Mouse (Mus musculus) frontal cortex, adult 2 months (tissue): Measurements from ENCODE around the gene B630019K06Rik. TPM values are rescaled to one million over a fixed set of nuclear protein-coding genes. Genes with fewer than 3 reads are reported as not detected.
"Not testable (repeated sequence)": the region's sequence is repeated elsewhere in the genome, so short reads cannot be mapped to it uniquely, and the experiment has no call there.

Experiments used
- DNase-seq, 2 experiments: peaks; one replicate each; pipeline ENCODE4 v3.0.0; 2022; ENCODE audit warnings: low spot score in 1 of 2; ENCODE audit errors: extremely low spot score in 1 of 2
- polyA plus RNA-seq: library from polyadenylated mRNA; depleted of rRNA; stranded (reverse); fragments of >200 nt; gene quantifications from 2 replicates; pipeline ENCODE4 v1.2.3, GENCODE M21; 2012; rRNA removed

Gene B630019K06Rik
- 20.0 and 20.4 TPM in 2 replicates for polyA plus RNA-seq

GRCm38 (mm10) chrX:8892343-8893155 lies at the start of gene B630019K06Rik:
Gene B630019K06Rik, plus strand, starts transcription at chrX:8892382.
- peak in 1 of 2 experiments; percentile 47 for DNase-seq

- no peak for DNase-seq
Observed at GRCm38 (mm10) chrX:8843694-8844093, 48.5 kb upstream of the B630019K06Rik start, which contains the start of gene Gm6592. Gene Gm6592, plus strand, starts transcription at chrX:8843994.

- DNase-seq: no peak
Observed at GRCm38 (mm10) chrX:8852486-8852885, 39.7 kb upstream of the B630019K06Rik start.

GRCm38 (mm10) chrX:8864331-8864730 lies 27.9 kb upstream of the B630019K06Rik start:
- DNase-seq: peak; percentile 66 to 90

GRCm38 (mm10) chrX:8873953-8874352 lies 18.2 kb upstream of the B630019K06Rik start, which contains the start of gene Gm5751:
Gene Gm5751, plus strand, starts transcription at chrX:8874253.
- DNase-seq: not testable (repeated sequence)

GRCm38 (mm10) chrX:8884336-8884735 lies 7.8 kb upstream of the B630019K06Rik start:
- no peak for DNase-seq

- DNase-seq: no peak
Observed at GRCm38 (mm10) chrX:8891975-8892342, 223 bp upstream of the B630019K06Rik start.

- DNase-seq: peak in 1 of 2 experiments; percentile 11
Observed at GRCm38 (mm10) chrX:8893182-8893651, 1.0 kb downstream of the B630019K06Rik start.

- DNase-seq: no peak
Observed at GRCm38 (mm10) chrX:8900823-8901222, 8.6 kb downstream of the B630019K06Rik start.

- peak in 1 of 2 experiments; percentile 20 for DNase-seq
Observed at GRCm38 (mm10) chrX:8901906-8902472, 9.8 kb downstream of the B630019K06Rik start.

- DNase-seq: no peak
Observed at GRCm38 (mm10) chrX:8921080-8921479, 28.9 kb downstream of the B630019K06Rik start.

GRCm38 (mm10) chrX:8921813-8922607 lies 29.8 kb downstream of the B630019K06Rik start:
- DNase-seq: peak in 1 of 2 experiments; percentile 20

- no peak for DNase-seq
Observed at GRCm38 (mm10) chrX:8927308-8927707, 35.1 kb downstream of the B630019K06Rik start.

GRCm38 (mm10) chrX:8944041-8944440 lies 51.9 kb downstream of the B630019K06Rik start:
- no peak for DNase-seq

Other genes with a start within 250 kb of the B630019K06Rik start
- gene Ssxb8, start 201.5 kb upstream of the B630019K06Rik start, polyA plus RNA-seq: 0.32 TPM in 1 of 2 replicates, not detected in the other
- gene Ssx9, start 143.9 kb upstream of the B630019K06Rik start, polyA plus RNA-seq: not detected in 2 replicates
- not detected in 2 replicates for gene Ssxb5, start 88.7 kb upstream of the B630019K06Rik start, polyA plus RNA-seq
- not detected in 2 replicates for gene Gm6592, start 48.4 kb upstream of the B630019K06Rik start, polyA plus RNA-seq
- not detected in 2 replicates for gene Gm5751, start 18.1 kb upstream of the B630019K06Rik start, polyA plus RNA-seq
- not detected in 2 replicates for gene Fthl17b, start 70.6 kb downstream of the B630019K06Rik start, polyA plus RNA-seq
- gene Fthl17c, start 84.2 kb downstream of the B630019K06Rik start, polyA plus RNA-seq: not detected in 2 replicates
- gene Fthl17d, start 94.4 kb downstream of the B630019K06Rik start, polyA plus RNA-seq: not detected in 2 replicates
- not detected in 2 replicates for gene Fthl17e, start 141.1 kb downstream of the B630019K06Rik start, polyA plus RNA-seq
- gene Fthl17f, start 170.6 kb downstream of the B630019K06Rik start, polyA plus RNA-seq: not detected in 2 replicates
- not detected in 2 replicates for gene 4930402K13Rik, start 212.2 kb downstream of the B630019K06Rik start, polyA plus RNA-seq